Mouse (Mus musculus) T-helper 17 cell (primary cell): ENCODE data around the gene 2310033P09Rik.
"Not testable (repeated sequence)": the region's sequence is repeated elsewhere in the genome, so short reads cannot be mapped to it uniquely, and the experiment has no call there.

Source experiments
- in situ Hi-C, 2 experiments: fragments of 300-600 bp; cut with MboI, MseI; formaldehyde crosslinking; loops; 1 replicate in 1 of 2; 2 replicates in 1 of 2; pipeline ENCODE4 v1.15.1; 2025; ENCODE audit warnings: high pct_unique_total_duplicates in 2 of 2

The 2310033P09Rik gene

DNA sequence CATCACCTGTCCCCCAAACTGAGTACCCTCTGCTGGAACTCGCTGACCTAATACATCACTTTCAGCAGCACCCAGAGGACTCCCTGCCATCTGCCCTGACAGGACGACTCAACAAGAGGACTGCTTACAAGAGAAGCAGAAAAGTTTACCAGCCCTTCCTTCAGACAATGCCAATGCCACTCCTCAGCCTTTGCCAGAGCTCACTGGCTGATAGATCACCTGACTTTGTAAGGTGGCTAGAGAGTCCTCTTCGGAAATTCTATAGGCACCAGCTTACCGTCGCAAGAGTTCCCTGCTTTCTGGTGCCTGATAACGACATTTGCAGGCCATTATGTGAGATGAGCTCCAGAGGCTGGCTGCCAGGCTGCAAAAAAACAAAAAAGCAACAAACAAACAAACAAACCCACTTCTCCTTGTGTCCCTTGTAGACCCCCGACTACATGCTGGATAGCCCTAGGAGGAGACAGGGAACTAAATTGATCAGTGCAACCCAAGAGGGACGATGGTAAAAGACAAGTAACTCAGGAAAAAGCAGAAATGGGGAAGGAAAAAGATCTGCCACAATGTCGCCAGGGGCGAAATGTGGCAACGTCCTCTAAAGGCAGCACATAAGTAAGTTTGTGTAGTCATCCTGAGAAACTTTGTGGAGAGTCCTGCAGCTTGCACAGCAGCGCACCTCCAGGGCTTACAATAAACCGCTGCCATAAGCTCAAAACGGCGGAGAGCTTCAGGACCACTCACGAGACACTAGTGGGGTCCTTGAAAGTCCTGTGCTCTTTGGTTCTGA lies 6.7 kb upstream of the 2310033P09Rik start:
- in situ Hi-C loops: loop anchor here in 1 of 2 experiments (10.0 kb wide), 1 partner anchor 897 kb away; the partner anchor contains the start of gene Zfp692

DNA sequence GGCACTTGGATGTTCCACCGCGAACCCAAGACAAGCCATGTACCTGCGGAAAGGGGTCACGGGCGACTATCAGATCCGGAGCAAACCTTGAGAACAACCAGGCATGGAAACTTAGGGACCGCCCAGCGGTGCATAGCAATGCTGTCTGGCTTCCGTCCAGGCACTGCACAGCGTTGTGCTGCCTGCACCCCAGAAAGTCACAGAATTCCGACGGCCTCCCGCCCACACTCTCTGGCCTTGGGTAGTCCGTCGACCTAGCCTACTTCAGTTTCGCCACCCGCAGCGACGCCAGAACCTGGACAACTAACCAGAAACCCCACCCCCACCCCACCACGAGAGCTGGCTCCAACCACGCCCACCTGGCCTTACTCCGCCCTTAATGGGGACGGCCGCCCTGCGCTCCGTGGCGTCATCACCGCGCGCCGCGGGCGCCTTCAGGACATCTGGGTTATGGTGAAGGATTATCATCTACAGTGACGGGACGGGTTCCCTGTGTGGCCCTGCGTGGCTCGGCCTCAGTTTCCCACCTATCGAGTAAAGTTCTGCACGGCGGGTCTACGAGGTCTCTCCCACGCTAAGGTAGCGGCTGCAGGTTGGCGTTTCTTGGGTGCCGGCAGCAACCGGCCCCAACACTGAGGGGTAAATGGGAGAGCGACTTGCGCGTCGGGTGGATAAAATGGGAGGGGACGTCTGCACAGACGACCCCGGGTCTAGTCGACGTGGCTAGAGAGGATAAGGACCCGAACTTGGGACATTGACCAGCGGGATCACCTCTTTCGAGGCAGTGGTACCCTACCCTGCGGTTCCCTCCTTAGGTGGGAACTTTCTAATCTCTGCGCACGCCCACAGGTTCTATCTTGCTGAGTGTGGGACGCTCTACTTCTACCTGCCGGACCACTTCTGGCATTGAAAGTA lies 5.8 kb upstream of the 2310033P09Rik start, which contains the start of gene Mrpl55:
Gene Mrpl55, plus strand, starts transcription at position 406 of the 915 bp plus-strand sequence.
- in situ Hi-C loops: loop anchor here in 1 of 2 experiments (10.0 kb wide), 1 partner anchor 898 kb away; the partner anchor contains the start of gene Zfp692

DNA sequence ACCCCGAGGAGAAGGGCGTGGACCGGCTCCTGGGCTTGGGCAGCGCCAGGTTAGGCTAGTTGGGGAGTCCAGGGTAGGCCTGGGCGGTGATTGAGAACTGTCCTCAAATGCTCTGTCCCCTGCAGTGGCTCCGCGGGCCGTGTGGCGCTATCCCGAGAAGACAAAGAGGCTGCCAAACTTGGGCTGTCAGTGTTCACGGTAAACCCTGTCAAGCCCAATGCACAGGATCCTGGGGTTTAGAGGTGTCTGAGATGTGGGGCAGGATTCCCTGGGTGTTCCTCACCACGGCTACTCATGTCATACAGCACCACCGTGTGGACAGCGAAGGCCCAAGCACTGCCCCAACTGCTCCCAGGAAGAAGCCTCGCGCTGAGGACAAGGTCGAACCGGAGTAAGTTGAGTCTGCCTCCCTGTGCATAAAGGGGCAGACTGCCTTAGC lies 901 bp downstream of the 2310033P09Rik start:
- in situ Hi-C loops: loop anchor here in 1 of 2 experiments (10.0 kb wide), 1 partner anchor 904 kb away; the partner anchor contains the start of gene Zfp692

GRCm38 (mm10) chr11:59209580-59209979 lies 1.5 kb downstream of the 2310033P09Rik start:
- in situ Hi-C loops: loop anchor here in 1 of 2 experiments (10.0 kb wide), 1 partner anchor 905 kb away; the partner anchor contains the start of gene Zfp692

DNA sequence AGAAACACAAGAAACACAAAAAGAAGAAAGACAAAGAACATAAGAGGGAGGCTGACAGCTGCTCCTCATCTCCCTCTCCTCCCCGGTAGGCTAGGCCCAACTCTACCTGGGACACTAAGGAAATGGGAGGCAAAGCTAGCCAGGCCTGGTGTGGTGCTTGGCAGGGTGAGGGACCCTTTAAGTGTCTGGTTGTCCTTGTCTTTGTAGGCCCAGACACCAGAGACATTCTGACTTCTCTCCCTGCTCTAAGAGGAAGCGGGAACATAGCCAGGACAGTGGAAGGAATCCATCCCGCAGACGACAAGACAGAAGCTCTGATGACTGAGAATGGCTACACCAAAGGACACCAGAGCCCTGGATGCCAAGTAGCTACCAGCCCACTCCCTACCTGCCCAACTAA lies 1.9 kb downstream of the 2310033P09Rik start:
- in situ Hi-C loops: no loop called here

DNA sequence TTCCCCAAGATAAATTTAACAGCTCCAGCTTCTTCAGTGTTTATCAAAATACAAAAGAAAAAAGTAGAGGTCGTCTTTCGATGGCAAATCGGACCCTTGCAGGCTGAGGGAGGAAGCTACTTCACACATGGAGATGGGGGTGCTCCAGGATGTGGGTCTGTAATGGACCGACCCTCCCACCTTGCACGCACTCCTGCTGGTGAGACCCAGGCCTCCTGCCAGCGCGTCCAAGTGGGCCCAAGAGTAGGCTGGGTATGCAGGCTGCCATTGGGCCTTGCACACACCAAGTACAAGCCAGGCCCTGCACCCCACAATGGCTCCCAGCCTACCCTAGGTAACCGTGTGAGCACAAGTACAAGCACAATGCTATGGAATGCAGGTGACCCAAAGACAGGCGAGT lies 3.4 kb downstream of the 2310033P09Rik start:
- in situ Hi-C loops: not testable (repeated sequence)

DNA sequence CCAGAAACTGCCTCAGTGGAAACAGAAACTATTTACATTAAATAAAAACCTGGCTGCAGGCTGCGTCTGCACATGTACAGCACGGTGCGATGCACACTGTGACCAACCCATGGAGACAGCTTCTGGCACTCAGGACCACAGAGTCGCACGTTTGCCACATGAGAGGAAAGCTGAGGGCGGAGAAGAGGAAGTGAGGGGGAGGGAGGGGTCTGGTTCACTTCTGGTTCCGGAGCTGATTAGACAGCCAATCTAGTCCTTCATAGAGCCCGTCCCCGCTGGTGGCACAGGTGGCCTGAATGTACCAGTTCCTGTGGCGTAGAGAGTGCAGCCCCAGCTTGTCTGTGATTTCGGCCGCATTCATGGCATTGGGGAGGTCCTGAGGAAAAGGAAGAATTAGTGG lies 4.2 kb downstream of the 2310033P09Rik start:
- in situ Hi-C loops: not testable (repeated sequence)

DNA sequence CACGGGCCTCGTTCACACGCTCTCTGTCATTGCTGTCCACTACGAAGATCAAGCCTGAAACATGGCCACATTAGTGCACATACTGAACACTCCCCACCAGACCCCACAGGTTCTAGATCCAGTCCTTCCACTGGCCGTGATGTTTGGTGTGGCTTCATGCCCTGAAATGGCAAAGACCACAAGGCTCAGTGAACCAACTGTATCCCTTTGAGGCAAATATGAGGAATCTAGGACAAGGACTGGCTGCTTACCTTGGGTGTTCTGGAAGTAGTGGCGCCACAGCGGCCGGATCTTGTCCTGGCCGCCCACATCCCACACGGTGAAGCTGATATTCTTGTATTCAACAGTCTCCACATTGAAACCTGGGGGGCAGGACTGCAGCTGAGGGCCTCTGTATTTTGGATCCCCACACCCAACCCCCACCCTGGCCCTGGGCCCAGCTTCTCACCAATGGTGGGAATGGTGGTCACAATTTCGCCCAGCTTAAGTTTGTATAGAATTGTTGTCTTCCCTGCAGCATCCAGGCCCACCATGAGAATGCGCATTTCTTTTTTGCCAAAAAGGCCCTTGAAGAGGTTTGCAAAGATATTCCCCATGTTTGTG lies 4.9 kb downstream of the 2310033P09Rik start:
- in situ Hi-C loops: no loop called here

DNA sequence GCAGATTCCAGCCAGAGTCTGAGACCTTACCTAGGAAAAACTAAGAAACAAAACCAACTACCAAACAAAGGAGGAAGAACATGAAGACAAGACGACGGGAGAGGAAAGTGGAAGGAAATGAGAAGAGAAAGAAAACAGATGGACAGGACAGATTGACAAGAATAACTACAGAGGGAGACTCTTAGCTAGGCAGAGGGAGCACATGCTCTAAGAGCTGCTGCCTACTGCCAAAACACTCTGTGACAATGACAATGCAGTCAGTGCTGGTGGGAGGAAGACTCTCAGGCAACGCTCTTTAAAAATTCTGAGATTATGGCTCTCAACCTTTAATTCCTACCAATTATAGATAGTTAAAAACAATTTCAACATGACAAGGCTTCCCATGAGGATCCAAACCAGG lies 8.8 kb downstream of the 2310033P09Rik start:
- in situ Hi-C loops: no loop called here

DNA sequence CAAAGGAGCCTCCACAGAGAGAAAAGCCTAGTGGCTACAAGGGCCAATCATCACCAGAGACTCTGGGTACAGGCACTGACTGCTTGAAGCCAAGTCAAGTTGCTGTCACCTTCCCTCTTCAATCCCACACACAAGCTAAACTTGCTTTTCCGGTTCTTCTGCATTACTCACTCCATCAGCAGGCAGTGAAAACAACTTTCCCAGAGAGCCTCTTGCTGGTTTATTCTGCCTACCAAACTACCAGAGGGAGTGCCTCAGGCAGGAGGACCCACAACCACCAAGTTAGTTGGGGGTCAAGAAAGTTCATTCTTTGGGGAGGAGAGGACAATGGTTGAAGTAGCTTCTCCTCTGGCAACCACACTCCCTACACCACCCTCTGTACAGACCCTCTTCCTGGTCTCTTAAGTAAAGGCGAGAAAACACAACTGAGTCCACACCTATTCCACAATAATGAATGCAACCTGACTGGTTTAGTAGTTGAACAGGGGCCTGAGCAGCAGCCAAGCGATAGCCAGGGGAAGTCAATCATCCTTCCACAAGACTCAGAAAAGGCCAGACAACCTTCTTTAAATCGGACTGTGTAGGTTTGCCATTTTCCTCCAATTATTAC lies 10.4 kb downstream of the 2310033P09Rik start:
- in situ Hi-C loops: no loop called here

GRCm38 (mm10) chr11:59219064-59219463 lies 10.9 kb downstream of the 2310033P09Rik start:
- in situ Hi-C loops: no loop called here

DNA sequence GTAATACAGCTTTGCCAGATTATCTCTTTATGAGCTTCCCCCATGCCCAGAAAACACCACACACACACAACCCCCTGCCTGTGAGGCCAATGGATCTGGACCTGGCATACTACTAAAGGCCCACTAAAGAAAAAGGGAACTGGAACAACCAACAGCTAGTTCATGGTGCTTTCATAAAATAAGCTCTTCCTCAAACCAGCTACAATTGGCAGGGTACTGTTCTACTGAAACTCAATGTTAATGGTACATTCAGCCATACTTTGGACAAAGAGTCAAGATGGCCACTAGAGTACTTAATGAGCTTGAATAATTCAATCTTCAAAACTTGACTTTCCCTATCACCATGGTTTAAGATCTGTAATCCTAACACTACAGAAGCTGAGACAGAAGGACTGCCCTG lies 13.5 kb downstream of the 2310033P09Rik start:
- in situ Hi-C loops: loop anchor here in 1 of 2 experiments (10.0 kb wide), 1 partner anchor 1133 kb away; the partner anchor contains the start of genes Drc3 and Tom1l2

GRCm38 (mm10) chr11:59222306-59222705 lies 14.2 kb downstream of the 2310033P09Rik start:
- in situ Hi-C loops: loop anchor here in 1 of 2 experiments (10.0 kb wide), 1 partner anchor 1132 kb away; the partner anchor contains the start of genes Drc3 and Tom1l2

DNA sequence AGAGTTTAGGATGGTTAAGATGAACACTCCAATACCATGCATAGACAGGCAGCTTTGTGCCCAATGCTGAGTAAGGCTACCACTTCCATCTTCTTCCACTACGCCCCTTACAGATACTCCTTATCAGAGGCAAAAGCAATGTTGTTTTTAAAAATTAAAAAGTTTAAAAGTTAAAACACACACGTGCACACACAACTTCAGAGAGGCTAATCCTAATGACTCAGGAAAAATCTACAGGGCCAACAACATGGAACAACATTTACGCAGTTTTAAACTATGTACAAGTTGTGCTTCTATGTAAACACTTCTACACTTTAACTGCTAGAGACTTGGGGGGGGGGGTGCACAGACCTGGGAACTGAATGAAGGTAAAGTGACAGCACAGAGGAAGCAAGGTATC lies 15.9 kb downstream of the 2310033P09Rik start:
- in situ Hi-C loops: loop anchor here in 1 of 2 experiments (10.0 kb wide), 1 partner anchor 1131 kb away; the partner anchor contains the start of genes Drc3 and Tom1l2

DNA sequence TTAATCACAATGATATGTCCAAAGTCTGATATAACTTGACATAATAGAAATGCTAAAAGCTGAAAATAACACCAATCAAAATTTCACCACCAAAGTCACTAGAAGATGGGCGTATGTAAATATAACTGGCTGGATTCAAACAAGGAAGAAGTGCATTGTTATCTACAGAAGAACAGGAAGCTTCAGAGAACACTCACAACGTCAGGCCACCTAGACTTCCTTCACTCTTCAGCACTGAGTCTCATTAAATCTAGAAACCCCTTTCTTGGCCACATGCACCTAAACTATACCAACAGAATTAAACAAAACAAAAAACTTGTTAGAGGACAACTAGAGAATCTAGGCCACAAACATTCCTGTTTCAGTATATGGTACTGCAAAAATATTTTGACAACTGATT lies 16.3 kb downstream of the 2310033P09Rik start:
- in situ Hi-C loops: loop anchor here in 1 of 2 experiments (10.0 kb wide), 1 partner anchor 1130 kb away; the partner anchor contains the start of genes Drc3 and Tom1l2

- in situ Hi-C loops: loop anchor here in 1 of 2 experiments (10.0 kb wide), 1 partner anchor 1130 kb away; the partner anchor contains the start of genes Drc3 and Tom1l2
Measured at GRCm38 (mm10) chr11:59225167-59225566, 17.0 kb downstream of the 2310033P09Rik start.

DNA sequence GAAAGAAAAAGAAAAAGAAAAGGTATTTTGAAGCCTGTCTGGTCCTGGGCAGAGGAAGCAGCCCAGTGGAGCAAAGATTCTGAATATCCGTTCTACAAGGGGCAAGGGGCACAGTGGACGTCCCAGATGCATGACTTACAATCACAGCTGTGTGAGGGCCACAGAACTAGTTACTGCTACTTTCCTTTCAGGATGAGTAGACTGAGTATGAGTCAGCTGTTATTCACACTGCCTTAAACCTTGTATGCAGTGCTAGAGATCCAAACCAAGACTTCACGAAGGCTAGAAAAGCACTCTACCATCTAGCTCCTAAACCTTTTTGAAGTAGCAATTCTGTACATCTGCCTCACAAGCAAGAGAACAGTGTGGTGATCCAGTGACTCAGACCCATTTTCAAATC lies 18.1 kb downstream of the 2310033P09Rik start:
- in situ Hi-C loops: loop anchor here in 1 of 2 experiments (10.0 kb wide), 1 partner anchor 1129 kb away; the partner anchor contains the start of genes Drc3 and Tom1l2

DNA sequence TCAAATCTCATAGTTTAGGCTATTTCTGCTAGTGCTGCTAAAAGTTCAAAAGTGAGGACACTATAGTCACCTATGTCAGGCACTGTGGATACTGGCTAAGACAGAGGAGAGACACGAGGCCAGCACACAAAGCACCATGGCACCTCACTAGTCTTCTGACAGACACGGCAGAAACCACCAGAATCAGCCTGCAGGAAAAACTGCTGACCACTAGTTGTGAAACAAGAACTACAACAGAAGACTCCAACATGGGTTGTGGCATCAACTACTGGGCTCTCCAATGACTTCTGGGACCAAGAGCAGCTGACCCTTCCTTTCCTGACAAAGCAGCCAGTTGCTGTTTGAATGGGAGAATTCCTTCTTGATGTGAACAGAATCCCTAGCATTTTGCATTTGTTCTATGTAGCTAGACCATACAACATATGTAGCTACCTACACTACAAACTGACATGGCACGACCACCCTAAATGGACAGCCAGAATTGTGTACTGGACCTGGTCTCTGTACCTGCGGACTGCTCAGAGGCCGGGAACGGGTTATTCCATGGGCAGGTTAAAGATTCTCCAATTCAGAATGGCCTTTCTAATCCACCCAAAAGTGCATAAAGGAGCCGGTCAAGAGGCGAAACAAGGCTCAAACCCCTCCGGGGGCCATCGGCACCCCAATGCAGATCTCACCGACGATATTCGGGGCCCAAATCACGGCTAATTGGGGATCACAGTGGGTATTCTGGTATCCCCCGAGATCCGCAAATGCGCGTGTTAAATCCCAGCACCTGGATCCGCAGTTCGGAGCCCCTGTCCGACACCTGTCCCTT lies 18.9 kb downstream of the 2310033P09Rik start:
- in situ Hi-C loops: loop anchor here in 1 of 2 experiments (10.0 kb wide), 1 partner anchor 1128 kb away; the partner anchor contains the start of genes Drc3 and Tom1l2

- in situ Hi-C loops: loop anchor here in 1 of 2 experiments (10.0 kb wide), 1 partner anchor 1127 kb away; the partner anchor contains the start of genes Drc3 and Tom1l2
Measured at GRCm38 (mm10) chr11:59227604-59228121, 19.5 kb downstream of the 2310033P09Rik start.
